Mouse (Mus musculus) liver, adult 2 months (tissue): Measurements from ENCODE around the gene Gtpbp3. TPM values are rescaled to one million over a fixed set of nuclear protein-coding genes. Genes with fewer than 3 reads are reported as not detected.

Experiments
- DNase-seq: peaks from one replicate; pipeline ENCODE4 v3.0.0-alpha.2; 2011; ENCODE audit warnings: low read depth, low spot score; ENCODE audit errors: extremely low read depth
- H3K27ac ChIP-seq: fragments of 200-500 bp; replicated peaks from 2 replicates; pipeline ENCODE4 v1.5.1; 2012; ENCODE audit warnings: low read depth, mild to moderate bottlenecking, control low read depth, inconsistent platforms, low read length; ENCODE audit not compliant: insufficient read depth
- H3K27me3 ChIP-seq: fragments of 200-500 bp; 2 replicates; pipeline ENCODE4 v1.6.1; 2012; ENCODE audit warnings: mild to moderate bottlenecking, moderate library complexity, low read length, inconsistent platforms; ENCODE audit not compliant: control insufficient read depth, insufficient read depth
- H3K36me3 ChIP-seq: fragments of 200-500 bp; 2 replicates; pipeline ENCODE4 v1.6.1; 2012; ENCODE audit warnings: low read length, inconsistent platforms; ENCODE audit not compliant: control insufficient read depth, insufficient read depth
- H3K4me1 ChIP-seq: fragments of 200-500 bp; 2 replicates; pipeline ENCODE4 v1.6.1; 2011; ENCODE audit warnings: low read length; ENCODE audit not compliant: control insufficient read depth, insufficient read depth
- H3K4me3 ChIP-seq: fragments of 200-500 bp; 2 replicates; pipeline ENCODE4 v1.5.1; 2011; ENCODE audit warnings: low read depth, mild to moderate bottlenecking, control low read depth, low read length, moderate library complexity; ENCODE audit not compliant: insufficient read depth
- H3K79me2 ChIP-seq: fragments of 200-500 bp; 2 replicates; pipeline ENCODE4 v1.6.1; 2012; ENCODE audit warnings: inconsistent platforms, mild to moderate bottlenecking, low read length, moderate library complexity; ENCODE audit not compliant: control insufficient read depth, insufficient read depth
- H3K9ac ChIP-seq: fragments of 200-500 bp; 2 replicates; pipeline ENCODE4 v1.6.1; 2012; ENCODE audit warnings: low read depth, mild to moderate bottlenecking, control low read depth, inconsistent platforms, low read length
- CTCF ChIP-seq: fragments of 200-500 bp; IDR thresholded peaks from 2 replicates; pipeline ENCODE4 v1.5.1; 2011; ENCODE audit warnings: low read depth, low read length, control low read depth
- POLR2A ChIP-seq: fragments of 200-500 bp; IDR thresholded peaks from 2 replicates; pipeline ENCODE4 v1.6.1; 2011; ENCODE audit warnings: low read length, control low read depth; ENCODE audit not compliant: insufficient read depth; ENCODE audit errors: extremely low read depth
- WGBS: fragments of 180-500 bp; shearing (Covaris S2); methylation state at CpG from one replicate; pipeline ENCODE4 v1.1.7; 2018; 5-methylcytosine and 5-hydroxymethylcytosine counted together
- polyA plus RNA-seq: library from polyadenylated mRNA; depleted of rRNA; stranded (reverse); fragments of >200 nt; gene quantifications from 2 replicates; pipeline ENCODE4 v1.2.3, GENCODE M21; 2012
- total RNA-seq: library from RNA; depleted of rRNA; stranded (reverse); fragments of >200 nt; gene quantifications from 2 replicates; pipeline ENCODE4 v1.2.3, GENCODE M21; 2014

The Gtpbp3 gene
- total and polyA plus RNA-seq, 2 experiments: 11.6 to 15.5 TPM

DNA sequence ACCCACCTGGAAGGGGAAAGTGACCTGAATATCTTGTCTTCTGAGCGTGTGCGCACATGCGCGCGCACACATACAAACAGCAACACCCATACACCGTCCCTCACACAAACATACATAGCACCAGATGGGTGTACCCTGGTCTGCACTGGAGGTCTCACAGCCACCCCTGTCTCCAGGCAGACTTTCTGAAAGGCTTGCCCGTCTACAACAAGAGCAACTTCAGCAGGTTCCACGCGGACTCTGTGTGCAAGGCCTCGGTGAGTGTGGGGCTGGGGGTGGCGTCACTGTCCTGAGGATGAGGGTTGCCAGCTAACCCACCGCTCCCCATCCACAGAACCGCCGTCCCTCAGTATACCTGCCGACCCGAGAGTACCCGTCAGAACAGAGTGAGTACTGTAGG lies 16.0 kb upstream of the Gtpbp3 start:
- H3K79me2 ChIP-seq: peaks cover 13% of the 10 kb centered on the region; the same call in 1 of the 2 replicates
- 96% methylated on average over 17 of the region's 17 CpGs for WGBS
- H3K36me3 ChIP-seq: no peaks in the 10 kb centered on the region
- no peak for DNase-seq
- no peak overlapping the region for H3K27ac ChIP-seq
- peaks cover 6% of the 10 kb centered on the region for H3K4me1 ChIP-seq
- no peak overlapping the region for H3K9ac ChIP-seq
- TF ChIP-seq POLR2A (no peak), CTCF (no peak)
- no peak overlapping the region for H3K4me3 ChIP-seq
- H3K27me3 ChIP-seq: no peaks in the 10 kb centered on the region

DNA sequence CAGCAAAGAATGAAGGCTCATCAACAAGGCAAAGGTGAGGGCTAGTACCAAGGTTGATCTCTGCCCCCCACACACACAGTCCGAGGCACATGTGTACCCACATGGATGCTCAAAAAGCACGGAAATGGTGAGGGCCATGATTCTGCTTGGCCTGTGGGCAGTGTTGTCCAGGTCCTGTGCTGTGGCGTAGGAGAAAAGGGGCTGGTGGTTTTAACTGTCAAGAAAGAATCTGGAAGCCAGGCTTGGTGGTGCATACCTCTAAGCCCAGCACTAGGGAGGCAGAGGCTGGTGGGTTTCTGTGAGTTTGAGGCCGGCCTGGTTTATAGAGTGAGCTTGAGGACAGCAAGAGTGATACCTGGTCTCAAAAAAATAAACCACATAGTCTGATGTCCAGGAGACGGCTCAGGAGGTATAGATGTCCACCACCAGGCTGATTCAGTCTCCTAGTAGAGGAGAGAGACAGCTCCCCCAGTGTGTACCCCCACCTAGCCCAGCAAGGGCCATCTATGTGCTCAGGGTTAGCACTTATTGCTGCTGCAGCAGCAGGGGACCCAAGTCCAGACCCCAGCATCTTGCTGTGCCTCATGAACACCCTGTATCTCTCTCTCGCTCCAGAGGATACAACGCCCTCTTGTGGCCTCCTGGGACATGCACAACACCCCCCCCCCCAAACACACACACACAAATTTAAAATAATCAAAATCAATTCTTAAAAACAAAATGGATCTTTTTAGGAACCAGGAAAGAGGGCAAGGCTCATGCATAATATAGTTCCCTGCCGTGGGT lies 15.1 kb upstream of the Gtpbp3 start:
- peak; percentile 41; the same call in 1 of the 2 replicates for TF ChIP-seq CTCF
- TF ChIP-seq POLR2A: no peak
- H3K79me2 ChIP-seq: peaks cover 13% of the 10 kb centered on the region; the same call in 1 of the 2 replicates
- no peaks in the 10 kb centered on the region for H3K27me3 ChIP-seq
- peaks cover 6% of the 10 kb centered on the region for H3K4me1 ChIP-seq
- no peak overlapping the region for H3K27ac ChIP-seq
- no peak overlapping the region for H3K4me3 ChIP-seq
- no peak overlapping the region for H3K9ac ChIP-seq
- no peaks in the 10 kb centered on the region for H3K36me3 ChIP-seq
- no peak for DNase-seq
- 92% methylated on average over 8 of the region's 8 CpGs for WGBS

DNA sequence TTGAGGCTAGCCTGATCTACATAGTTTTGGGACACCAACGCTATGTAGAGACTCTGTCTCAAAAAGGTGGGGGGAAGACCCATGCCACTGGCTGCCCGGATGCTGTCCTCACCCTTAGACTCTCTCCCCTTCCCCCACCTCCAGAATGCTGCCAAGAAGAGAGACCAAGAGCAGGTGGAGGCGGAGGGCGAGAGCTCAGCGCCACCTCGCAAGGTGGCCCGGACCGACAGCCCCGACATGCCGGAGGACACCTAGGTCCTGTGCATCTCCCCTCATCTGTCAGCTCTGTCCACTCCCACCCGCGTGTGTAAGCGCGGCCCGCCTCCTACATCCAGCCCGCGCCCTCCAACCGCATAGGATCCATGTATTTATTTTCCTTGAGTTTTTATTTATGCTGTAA lies 13.6 kb upstream of the Gtpbp3 start:
- no peak for TF ChIP-seq CTCF
- TF ChIP-seq POLR2A: no peak
- 94% methylated on average over 18 of the region's 18 CpGs for WGBS

DNA sequence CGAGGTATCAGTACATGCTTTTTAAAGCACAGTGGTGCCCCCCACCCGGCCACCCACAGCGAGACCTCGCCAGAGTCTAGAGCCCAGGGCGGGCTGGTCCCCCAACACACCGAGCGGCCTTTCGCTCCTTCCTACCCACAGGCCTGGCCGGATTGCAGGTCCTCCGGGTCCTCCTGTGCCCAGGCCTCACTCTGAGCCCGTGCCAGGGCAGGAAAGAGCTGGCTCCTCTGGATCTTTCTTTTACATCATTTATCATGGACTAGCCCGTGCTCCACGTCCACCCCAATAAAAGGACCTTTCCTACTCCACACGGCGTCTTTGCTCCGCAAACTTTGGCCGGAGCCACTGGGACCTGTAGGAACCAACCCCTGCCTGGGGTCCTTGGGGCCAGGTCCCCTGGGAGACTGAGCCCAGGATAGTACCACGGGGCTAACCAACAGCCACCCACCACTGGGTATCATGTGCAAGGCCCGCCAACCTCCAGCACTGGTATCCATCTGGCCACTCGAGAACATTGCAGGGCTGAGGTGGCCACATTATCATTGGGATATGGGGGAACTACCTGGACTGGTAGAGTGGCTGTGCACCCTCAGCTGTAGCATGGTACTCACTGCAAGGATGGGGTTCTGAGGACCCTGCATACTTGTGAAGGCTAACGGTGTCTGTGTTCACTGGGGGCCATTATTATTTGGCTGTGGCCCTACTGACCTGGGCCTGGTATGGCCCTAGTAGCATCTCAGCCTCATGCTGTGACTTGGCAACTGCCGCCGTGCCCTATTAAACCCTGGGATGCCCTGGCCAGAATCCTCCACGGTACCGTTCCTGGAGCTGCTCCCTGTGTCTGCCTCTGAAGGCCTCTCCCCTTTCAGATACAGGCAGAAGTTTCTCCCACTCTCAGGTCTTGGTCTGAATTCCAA lies 12.9 kb upstream of the Gtpbp3 start:
- no peak overlapping the region for H3K9ac ChIP-seq
- no peaks in the 10 kb centered on the region for H3K27me3 ChIP-seq
- H3K27ac ChIP-seq: no peak overlapping the region
- peaks cover 6% of the 10 kb centered on the region for H3K4me1 ChIP-seq
- TF ChIP-seq POLR2A: no peak
- TF ChIP-seq CTCF: no peak
- peak; percentile 41 for DNase-seq
- no peak overlapping the region for H3K4me3 ChIP-seq
- peaks cover 5% of the 10 kb centered on the region; the same call in 1 of the 2 replicates for H3K79me2 ChIP-seq
- 85% methylated on average over 25 of the region's 25 CpGs for WGBS
- H3K36me3 ChIP-seq: no peaks in the 10 kb centered on the region

More for the DNA sequence above, 13.6 kb upstream of the Gtpbp3 start:
- peaks cover 9% of the 10 kb centered on the region; the same call in 1 of the 2 replicates for H3K79me2 ChIP-seq
- no peak overlapping the region for H3K9ac ChIP-seq
- H3K36me3 ChIP-seq: no peaks in the 10 kb centered on the region
- H3K4me1 ChIP-seq: peaks cover 6% of the 10 kb centered on the region
- DNase-seq: no peak
- H3K27ac ChIP-seq: no peak overlapping the region
- no peaks in the 10 kb centered on the region for H3K27me3 ChIP-seq
- H3K4me3 ChIP-seq: no peak overlapping the region

DNA sequence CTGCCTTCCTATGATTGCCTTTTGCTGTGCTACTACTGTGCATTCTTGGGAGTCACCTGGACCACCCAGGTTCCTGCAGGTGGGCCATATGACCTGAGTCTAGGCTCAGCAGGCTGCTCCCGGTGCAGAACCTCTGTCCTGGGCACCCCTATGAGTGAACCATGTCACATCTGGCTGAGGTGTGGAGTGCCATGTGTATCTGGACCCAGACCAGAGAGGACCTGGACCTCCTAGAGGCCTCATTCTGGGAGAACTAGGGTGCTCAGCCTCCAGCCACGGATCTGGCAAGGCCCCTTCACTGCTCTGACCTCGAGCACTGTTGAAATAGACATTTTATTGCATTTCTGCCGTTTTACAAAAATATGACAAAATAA lies 12.2 kb upstream of the Gtpbp3 start:
- TF ChIP-seq POLR2A: no peak
- TF ChIP-seq CTCF: no peak
- no peak overlapping the region for H3K4me3 ChIP-seq
- no peaks in the 10 kb centered on the region; the same call in 1 of the 2 replicates for H3K79me2 ChIP-seq
- no peaks in the 10 kb centered on the region for H3K27me3 ChIP-seq
- no peaks in the 10 kb centered on the region for H3K36me3 ChIP-seq
- H3K27ac ChIP-seq: no peak overlapping the region
- no peak overlapping the region for H3K9ac ChIP-seq
- peaks cover 2% of the 10 kb centered on the region; the same call in 1 of the 2 replicates for H3K4me1 ChIP-seq
- WGBS: 20% methylated on average over 4 of the region's 4 CpGs
- DNase-seq: no peak
